Mouse (Mus musculus): Measurements from ENCODE around the gene Tut4.
A peak's percentile ranks its signal among the peaks of the same experiment; 100 is the strongest.

Gene Tut4

DNA sequence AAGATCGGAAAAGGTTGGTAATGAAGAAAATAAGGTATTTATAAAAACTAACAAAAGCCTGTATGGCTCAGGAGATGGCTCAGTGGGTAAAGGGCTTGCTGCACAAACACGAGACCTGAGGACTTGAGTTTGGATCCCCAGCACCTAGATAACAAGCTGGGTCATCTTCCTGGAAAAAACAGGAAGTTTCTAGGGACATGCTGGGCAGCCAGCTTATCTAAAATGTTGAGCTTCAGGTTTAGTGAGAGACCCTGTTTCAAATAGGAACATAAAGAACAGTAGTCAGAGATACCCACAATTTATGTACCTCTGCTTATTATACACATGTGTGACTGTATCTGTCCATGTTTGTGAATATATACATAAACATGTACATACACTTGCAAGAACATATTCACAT is 43.8 kb downstream of the Tut4 start:
- no peak for DNase-seq (ENCODE audit: low read depth, low spot score)

DNA sequence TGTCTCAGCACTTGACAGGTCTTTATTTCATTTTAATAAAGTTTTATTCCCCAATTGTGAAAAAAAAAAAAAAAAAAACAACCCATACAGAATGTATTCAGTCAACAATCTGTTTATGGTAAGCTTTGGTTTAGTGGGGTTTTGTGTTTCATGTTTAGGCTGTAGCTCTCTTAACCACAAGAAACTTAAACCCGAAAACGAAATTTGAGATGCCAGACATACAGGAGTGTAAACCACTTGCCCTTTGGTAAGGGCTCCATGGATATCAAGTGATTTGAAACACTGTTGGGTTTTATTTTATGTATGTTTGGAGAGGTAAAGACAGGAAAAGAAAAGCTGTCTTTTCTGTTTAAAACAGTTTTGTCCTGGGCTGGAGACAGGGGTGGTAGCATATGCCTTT is 80.5 kb downstream of the Tut4 start:
- DNase-seq (ENCODE audit: low read depth, low spot score): no peak

DNA sequence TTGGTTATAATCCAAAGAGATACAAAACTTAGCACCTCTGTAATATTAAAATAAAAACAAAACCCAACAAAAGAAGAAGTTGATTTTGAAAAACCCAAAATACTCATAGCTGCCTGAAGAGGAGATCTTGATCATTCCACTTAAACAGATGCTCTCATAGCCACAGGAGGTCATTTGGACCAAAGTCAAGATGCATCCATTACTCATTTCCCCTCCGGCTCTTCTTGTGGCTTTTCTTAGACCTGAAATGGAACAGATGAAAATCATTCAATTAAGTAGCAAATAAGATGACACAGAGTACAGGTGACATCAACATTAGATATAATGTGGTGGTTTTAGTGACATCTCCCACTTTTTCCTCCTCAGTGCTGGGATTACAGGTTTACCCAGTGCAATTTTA is 105.8 kb downstream of the Tut4 start:
- no peak for DNase-seq (ENCODE audit: low read depth, low spot score)

DNA sequence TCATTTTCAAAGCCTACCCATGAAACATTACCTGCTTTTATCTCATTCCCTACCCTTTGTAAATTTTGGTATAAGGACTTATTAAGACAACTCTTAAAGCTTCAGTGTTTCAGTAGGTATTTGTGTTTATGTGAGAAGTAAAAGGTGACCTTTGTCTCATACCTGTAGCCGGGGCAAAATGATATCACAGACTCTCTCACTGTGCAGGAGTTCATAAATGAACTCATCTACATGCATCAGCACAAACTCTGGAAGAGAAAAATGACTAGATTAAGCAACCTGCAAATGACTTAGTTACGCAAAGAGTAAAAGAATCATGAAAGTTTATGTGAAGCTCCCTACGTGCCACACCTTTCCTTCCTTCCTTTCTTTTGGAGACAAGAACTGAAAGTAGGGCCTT is 113.4 kb downstream of the Tut4 start:
- no peak for DNase-seq (ENCODE audit: low read depth, low spot score)

DNA sequence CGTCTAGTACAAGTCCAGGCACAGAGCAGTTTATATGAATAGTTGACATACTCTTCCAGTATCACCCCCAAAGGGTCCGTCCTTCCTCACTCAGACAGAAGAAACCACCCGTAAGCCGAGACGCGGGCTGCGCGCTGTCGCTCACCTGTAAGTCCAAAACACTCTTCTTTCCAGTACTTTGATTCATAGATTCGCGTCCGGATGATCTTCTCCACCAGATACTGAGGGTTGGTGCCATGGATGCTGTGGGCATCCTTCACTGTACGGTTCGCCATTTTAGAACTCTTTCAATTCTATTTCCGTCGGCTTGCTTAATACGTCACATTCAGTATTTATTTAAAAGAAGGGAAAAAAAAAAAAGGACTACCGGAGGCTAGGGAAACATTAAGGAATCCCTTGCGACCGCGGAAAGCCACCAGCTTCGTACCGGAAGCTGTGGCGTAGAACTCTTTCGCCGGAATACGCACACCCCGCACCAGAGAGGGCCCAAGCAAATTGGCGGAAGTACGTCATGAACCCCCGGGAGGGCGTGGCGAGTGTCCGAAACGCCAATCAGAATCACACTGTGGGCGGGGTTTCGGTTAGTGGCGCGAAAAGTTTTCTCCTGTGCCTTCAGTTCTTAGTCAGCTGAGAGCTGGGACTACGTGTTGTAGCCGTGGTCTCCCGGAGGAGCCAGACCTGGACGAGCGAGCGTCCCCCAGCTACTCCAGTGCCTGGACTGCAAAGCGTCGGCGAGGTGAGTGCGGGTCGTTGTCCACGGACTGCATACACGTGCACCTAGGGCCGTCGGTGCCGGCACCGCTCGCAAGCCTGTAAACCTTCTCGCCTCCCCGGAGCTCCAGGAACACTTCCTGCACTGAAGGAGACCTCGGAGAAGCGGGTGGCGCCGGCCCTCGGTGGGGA is 119.9 kb downstream of the Tut4 start, which contains the start of the genes Prpf38a and Orc1:
Gene Prpf38a, minus strand, starts transcription at position 497 of the 903 bp plus-strand sequence.
Gene Orc1, plus strand, starts transcription at position 584 of the 903 bp plus-strand sequence.
- peak; percentile 98 for DNase-seq (ENCODE audit: low read depth, low spot score)

DNA sequence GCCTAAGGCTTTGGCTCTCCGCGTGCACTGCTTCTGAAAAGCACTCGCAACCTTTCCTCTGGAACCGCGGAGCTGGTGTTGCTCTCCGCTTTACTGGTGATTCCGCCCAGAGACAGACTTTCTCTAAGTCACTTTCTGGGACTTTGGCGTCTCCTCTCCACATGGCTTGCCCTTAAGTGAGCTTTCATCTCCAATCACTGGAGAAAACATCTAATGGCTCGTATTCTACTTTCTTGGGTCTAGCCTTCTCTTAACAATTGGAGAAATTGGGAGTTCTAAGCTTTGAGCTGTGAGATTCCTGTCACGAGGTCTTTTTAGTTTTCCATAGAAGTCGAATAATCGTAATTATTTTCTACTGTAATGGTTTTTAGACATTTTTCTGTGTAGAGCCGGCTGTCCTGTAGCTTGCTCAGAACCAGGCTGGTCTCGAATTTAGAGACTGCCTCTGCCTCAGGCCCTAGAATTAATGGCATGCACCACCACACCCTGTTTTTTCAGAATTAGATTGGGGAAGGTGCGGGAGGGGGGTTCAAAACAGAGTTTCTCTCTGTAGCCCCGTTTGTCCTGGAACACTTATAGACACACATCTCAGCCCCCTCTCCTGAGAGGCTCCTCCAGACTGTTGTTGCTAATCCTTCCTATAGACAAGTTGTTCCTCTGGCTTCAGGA is 120.7 kb downstream of the Tut4 start:
- DNase-seq (ENCODE audit: low read depth, low spot score): no peak

DNA sequence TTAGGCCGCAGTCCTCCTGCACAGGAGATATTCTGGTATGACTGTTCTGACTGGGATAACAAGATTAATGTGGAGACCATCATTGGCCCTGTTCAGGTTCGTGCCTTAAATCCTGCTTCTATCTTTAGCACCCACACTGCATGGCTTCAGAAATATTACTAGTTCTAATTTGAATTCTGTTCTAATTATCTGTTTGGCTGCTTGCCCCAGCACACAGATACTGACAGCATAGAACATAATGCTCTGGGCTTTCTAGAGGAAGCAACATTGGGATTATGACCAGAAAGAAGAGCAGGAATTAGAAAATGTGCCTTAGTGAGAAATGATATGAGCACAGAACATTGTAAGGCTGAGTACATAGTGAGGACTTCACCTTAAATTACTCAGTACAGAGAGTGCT is 134.2 kb downstream of the Tut4 start:
- no peak for DNase-seq (ENCODE audit: low read depth, low spot score)

DNA sequence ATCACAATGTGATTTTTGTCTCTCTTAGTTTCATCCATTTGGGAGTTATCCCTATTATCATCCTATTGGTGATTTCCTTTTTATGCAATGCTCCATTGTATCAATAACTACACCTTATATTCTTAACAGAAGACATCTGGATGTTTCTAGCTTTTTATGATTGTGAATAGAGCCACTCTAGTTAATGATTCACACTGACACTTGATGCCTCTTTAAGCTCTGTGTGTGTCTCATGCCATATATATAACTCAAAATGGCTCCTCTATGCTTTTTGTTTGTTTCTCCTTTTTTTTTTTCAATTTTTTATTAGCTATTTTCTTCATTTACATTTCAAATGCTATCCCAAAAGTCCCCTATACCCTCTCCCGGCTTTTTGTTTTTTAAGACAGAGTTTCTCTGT is 136.6 kb downstream of the Tut4 start:
- no peak for DNase-seq (ENCODE audit: low read depth, low spot score)

DNA sequence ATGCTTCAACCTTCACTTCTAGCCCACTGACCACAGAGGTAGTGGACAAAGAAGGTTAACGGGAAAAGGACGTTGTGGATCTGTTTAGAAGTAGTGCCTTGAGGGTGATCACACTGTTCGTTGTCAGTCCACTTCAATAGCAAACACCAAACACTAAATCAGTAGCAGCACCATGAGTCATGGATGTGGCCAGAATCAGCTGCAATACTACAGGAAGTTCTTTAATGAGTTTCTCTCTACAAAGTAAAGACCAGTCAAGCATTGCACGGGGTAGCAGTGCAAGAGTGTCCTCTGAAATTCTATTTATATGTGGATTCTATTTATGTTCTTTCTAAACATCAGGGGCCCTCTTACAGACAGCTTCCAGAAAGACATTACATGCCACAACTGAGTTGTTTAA is 139.1 kb downstream of the Tut4 start:
- DNase-seq (ENCODE audit: low read depth, low spot score): no peak

DNA sequence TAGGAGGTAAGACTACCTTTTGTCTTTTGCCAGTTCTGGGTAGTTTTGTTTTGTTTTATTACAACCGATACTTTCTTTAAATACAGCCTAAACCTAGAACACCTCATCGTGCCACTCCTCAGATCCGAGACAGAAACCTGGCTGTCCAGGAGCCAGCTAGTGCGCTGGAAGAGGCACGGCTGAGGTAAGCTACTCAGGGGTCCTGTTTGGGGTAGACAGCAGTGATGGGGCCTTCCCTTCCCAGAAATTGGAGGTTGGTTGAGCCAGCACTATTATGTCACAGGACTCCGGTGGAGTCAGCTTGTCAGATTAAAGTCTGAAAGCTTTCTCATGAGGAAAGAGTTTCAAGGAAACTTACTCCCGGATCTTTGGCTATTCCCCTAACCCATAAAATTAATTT is 142.6 kb downstream of the Tut4 start:
- no peak for DNase-seq (ENCODE audit: low read depth, low spot score)

DNA sequence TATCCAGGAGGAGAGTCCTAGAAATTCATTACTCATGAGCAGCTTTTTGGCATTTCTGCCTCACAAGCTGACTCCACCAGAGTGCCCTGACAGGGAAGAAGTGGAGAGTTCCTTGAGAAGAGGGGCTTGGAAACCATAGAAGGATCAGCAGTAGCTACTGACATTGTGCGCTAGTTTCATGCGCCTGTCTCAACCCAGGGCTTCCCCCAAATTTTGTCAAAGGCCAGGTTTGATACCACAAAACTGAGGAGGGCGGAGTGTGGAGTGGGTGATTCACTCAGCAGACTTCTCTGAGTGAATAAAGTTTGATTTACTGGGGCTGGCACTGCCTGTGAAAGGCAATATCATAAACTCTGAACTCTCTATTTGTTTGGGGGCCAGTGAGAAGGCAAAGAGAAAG is 149.4 kb downstream of the Tut4 start:
- DNase-seq (ENCODE audit: low read depth, low spot score): no peak
